Mouse (Mus musculus) T-helper 1 cell (primary cell): Measurements from ENCODE around the gene Gm906.
"Not testable (repeated sequence)": the region's sequence is repeated elsewhere in the genome, so short reads cannot be mapped to it uniquely, and the experiment has no call there.

Experiments used
- in situ Hi-C: fragments of 300-600 bp; cut with MboI, MseI; formaldehyde crosslinking; loops from one replicate; pipeline ENCODE4 v1.15.1; 2025; ENCODE audit warnings: high pct_unique_total_duplicates

Gene Gm906

DNA sequence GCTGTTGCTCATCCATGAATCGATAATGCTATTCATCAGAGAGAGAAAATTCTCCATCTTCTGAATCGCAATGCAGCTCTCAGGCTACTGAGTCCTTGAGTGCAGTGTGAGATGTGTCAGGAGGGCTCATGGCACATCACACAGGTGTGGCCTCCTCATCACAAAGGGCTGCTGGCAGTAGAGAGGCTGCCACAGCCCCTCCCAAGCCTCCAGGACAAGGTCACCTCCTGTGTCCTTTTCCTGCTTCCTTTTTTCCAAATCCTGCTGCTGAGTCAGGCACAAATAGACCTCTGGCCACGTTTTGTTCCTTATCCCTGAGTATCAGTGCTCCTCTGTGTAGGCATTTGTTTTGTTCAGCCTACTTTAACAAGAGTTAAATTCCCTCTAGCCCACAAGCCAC lies at the start of gene Gm906:
Gene Gm906, minus strand, starts transcription at position 101 of the 400 bp plus-strand sequence.
- in situ Hi-C loops, result loop anchor here (5.0 kb wide), 1 partner anchor 437 kb away; no protein-coding TSS in a partner anchor

DNA sequence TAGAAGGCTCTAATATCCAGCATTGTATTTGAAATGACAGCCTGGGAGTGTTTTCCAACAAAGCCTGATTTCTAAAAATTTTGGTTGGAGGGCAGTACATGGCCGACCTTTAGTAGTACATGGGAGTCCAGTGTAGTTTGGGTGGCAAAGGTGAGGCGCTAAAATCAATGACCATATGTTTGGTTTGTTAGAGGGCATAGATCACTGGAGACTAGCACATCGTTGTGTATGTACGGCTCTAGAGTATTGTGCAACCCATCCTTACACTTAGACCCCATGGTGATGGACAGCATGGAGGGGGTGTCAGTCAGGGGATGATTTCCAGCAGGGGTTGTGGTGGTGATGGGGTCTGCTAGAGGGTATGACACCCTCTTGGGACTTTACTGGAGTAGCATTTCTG lies 33.2 kb upstream of the Gm906 start:
- in situ Hi-C loops, result not testable (repeated sequence)

DNA sequence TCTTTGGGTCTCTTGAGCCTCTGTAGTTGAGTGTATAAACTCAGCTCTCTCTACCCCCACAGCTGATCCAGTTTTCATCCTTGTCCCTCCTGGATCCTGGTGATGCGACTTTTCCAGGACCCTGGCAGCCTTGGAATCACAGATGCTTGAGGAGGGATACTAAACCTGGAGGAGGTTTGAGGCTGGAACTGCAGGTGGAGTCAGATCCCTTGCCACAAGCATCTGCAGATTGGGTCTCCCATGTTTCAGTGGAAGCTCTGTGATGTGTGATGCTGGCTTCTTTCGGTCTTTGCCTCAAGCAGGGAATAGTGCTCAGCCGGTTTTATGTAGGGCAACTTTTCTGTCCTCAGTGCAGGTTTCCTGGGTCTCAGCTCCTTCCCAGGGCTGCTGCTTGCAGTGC lies 13.6 kb downstream of the Gm906 start:
- in situ Hi-C loops, result loop anchor here (5.0 kb wide), 1 partner anchor 466 kb away; no protein-coding TSS in a partner anchor

DNA sequence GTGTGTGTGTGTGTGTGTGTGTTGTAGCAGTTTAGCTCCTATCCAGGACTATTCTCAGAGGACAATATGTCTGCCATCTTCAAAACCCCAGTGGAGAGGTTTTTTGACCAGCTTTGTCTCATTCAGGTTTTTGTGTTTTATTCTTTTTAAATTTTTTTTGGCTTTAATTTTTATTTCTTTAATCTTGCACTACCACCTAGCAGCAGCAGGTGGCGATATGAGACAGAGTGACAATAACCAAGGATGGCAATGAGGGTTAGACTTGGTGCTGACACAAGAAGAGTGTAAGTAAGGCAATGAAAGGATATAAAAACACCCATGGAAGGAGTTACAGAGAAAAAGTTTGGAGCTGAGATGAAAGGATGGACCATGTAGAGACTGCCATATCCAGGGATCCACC lies 38.3 kb downstream of the Gm906 start:
- in situ Hi-C loops, result not testable (repeated sequence)

DNA sequence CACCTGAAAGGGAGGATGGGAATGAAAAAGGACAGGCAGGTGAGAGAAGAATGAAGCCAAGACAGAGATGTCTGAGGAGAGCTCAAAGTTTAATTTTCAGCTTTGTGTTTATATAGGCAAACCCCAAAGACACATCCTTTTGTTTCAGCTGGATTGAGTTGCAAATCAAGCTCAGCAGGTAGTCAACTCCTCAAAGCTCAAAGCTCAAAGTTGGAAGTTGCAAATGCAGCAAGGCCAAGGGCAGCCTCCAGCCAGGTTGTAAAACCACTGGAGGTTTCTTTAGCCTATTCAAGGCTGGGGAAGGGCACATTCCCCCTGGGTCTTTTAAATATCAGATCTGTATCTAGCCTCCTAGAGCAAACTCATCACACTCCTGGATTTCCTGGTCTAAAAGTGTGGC lies 39.9 kb downstream of the Gm906 start:
- in situ Hi-C loops, result not testable (repeated sequence)

DNA sequence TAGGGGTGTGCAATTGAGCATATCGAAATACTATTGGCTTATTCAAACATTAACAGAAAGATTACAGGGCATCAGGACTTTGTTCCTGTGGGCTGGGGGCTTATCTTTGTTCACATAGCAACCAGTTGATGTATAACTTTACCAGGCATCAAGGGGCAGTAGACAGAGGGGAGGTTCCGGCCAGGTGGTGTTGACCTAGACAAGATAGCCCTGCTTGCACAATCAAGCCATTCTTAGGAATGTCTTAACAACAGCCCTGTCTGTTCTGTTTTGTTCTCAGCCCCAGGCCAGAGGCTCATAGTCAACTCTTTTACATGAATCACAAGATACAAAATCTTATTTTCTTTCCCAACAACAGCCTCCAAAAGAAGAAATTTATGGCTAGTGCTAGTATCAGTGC lies 40.5 kb downstream of the Gm906 start:
- in situ Hi-C loops, result not testable (repeated sequence)

DNA sequence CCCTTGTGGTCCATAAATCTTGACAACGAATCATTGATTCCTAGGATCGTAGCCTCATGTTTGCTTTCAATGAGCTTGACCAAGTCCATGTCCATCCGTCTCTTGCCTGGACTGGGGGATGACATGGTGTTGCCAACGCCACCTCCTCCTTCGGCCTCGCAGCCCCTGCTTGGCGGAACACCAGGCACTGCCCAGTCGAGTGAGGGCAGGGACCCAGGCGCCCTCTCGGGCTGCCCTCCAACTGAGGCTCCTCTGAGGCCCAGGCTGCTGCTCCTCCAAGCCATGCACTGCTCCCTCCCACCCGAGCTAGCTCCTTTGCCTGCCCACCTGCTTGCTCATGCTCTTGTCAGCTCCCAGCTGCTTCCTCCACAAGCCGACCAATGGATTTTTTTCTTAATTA lies 42.1 kb downstream of the Gm906 start:
- in situ Hi-C loops, result no loop called here

DNA sequence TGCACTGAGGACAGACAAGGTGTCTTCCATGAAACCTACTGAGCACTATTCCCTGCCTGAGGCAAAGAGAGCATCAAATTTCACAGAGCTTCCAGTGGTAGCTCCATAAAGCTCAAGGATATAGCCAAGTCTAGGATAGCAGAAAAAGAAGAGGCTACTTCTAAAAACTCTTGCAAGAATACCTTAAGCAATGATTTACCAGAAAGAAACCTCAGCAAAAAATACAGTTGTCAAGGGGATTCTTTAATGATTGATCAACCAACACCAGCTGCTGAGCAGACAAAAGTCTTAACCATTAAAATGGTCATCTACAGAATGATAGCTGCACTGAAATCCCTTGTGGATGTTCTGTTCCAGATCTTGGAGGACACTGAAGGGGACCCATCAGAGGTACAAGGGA lies 53.3 kb downstream of the Gm906 start:
- in situ Hi-C loops, result not testable (repeated sequence)
